Mouse (Mus musculus) adrenal gland, postnatal 10 days (tissue): ENCODE data around the gene Zc3h13. TPM values are rescaled to one million over a fixed set of nuclear protein-coding genes. Genes with fewer than 3 reads are reported as not detected.
A peak's percentile ranks its signal among the peaks of the same experiment; 100 is the strongest.

Source experiments
- DNase-seq: peaks from one replicate; pipeline ENCODE4 v3.0.0; 2021; ENCODE audit warnings: mixed read lengths
- long read RNA-seq, 2 experiments: library from polyadenylated mRNA; stranded (forward); transcript quantifications; one replicate each; pipeline ENCODE4 v2.0.0; 2021
- total RNA-seq, 2 experiments: library from RNA; stranded (reverse); gene quantifications; 2 replicates each; pipeline ENCODE4 v1.2.3; 2021

Zc3h13 gene
- 10 to 100 TPM; 24.8 to 29.4 TPM for total RNA-seq
- long read RNA-seq, experiment 1, partial matches to known transcripts: 21 of 29 reads
- long read RNA-seq, experiment 1, other reads (novel, unspliced or antisense): 7 of 29 reads
- long read RNA-seq, experiment 2, full-length matches to known transcripts: 1 of 7 reads
- long read RNA-seq, experiment 2, partial matches to known transcripts: 4 of 7 reads
- long read RNA-seq, experiment 2, other reads (novel, unspliced or antisense): 2 of 7 reads

DNA sequence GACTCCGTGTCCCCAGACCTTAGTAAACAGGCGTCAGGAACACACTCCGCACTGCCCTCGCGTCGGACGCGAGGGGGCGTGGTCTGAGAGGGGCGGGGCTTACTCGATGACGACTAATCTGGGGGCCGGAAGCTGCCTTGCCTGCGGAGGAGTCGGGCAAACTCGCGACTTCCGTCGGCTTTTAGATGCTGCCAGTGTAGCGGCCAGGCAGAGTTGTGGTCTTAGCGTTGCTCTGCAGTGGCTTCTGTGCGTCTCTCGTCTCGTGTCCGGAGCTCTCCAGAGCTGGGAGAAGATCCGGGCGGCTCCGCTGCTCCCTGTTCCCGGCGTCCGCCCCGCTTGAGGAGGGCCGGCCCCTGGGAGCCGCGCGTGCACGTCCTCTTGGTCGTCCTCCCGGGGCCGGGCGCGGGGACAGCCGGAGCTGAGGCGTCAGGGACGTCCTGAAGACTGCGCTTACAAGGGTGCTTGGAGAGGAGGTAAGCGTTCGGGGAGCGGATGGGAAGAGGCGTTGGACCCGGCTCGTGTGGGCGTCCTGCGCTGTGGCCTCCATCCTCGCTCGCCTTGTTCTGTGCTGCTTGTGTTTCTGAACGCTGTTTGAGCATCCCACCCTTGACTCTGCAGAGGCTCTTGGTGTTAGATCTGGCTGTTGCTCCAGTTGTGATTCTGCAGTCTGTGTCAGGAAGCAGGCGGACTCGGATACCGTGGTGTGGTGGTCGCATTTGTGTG is at the start of gene Zc3h13:
Zc3h13 (plus strand) TSS at position 181 of the 723 bp plus-strand sequence.
- peak; percentile 99 for DNase-seq

DNA sequence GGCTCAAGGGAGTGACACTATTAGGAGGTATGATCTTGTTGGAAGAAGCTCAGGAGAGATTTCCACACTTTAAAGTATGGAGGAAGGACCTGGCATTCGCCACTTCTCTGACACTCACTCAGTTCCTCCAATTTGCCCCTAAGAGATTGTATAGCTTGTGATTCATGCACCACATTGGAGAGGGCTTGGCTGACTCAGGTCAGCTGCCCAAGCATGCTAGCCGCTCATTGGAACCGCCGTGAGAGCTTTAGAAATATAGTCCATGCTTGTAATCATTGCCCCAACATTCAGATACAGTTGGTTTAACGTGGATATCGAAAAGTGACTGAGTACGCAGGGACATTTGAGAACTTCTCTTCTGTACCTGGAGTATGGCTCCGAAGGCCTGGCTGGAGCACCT is 48.6 kb upstream of the Zc3h13 start:
- DNase-seq: no peak

GRCm38 (mm10) chr14:75235955-75236635 is 48.1 kb upstream of the Zc3h13 start:
- no peak for DNase-seq

GRCm38 (mm10) chr14:75236636-75237003 is 47.6 kb upstream of the Zc3h13 start:
- no peak for DNase-seq

DNA sequence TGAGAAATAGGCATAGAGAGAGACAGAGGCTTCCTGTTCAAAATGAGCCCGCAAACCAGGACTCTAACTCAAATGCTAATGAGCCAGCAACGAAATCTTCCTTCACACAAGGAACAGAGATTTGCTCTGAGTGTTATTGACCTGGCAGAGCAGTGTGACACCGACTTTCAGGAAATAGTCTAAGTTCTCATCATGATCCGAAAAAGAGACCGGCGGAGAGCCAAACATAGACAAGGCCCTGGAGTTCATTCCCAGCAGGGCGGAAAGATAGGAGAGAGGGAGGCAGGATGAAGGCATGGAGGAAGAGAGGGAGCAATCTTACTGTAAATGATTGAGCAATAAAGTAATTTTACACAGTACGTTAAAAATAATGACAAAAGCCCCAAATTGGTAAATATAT is 47.1 kb upstream of the Zc3h13 start:
- DNase-seq: no peak

GRCm38 (mm10) chr14:75238054-75238692 is 46.0 kb upstream of the Zc3h13 start:
- DNase-seq: no peak

DNA sequence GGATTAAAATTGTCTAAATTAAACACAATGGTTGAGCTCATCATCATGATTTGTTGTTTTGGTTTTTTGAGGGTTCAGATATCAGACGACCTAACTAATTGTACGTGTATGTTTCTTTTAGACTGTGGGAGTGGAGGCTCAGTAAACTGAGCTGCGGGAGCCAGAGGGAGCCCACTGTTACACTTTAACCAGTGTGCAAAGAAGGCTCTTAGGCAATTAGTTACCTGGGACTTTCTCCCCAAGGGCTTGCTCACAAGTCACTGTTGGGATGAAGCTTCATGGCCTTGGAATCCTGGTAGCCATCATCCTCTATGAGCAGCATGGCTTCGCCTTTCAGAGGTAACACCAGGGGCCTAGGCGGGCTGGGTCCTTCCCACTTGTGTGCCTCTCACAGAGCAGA is 42.1 kb upstream of the Zc3h13 start, which contains the start of gene Cpb2:
Cpb2 (plus strand) TSS at position 201 of the 400 bp plus-strand sequence.
- DNase-seq: no peak

GRCm38 (mm10) chr14:75246024-75247000 is 37.9 kb upstream of the Zc3h13 start:
- no peak for DNase-seq

DNA sequence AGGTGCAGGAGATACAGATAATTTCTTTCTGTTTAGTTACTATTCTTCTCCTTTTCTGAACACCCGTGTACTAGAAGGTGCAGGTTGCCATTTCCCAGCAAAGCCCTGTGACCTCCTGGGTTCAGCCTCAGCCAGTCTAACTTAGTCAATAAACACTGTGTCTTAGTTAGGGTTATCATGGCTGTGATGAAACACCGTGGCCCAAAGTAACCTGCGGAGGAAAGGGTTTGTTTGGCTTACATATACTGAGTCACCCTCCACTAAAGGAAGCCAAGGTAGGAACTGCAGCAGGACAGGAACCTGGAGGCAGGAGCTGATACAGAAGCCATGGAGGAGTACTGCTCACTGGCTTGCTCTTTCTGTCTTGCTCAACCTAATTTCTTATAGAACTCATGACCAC is 33.7 kb upstream of the Zc3h13 start:
- no peak for DNase-seq

- DNase-seq: peak; percentile 38
Measured at GRCm38 (mm10) chr14:75256521-75256920, 27.7 kb upstream of the Zc3h13 start.

GRCm38 (mm10) chr14:75269531-75269930 is 14.6 kb upstream of the Zc3h13 start:
- peak; percentile 64 for DNase-seq

DNA sequence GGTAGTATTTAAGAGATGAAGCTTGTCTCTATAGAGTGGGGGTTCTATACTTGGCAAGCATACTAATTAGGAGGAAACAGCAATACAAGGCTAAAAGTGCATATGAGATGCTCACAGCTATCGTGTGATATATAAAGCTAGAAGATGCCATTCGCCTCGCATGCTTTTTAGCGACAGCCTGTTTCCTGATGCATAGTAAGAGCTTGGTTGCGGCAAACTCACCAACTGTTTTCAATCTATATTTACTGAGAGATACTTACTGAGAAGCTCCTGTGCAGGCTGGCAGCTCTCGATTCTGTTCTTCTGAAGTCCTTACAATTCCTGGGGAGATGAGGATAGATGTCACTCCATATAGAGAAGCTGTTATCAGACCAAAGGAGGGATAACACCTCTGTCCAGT is 4.5 kb upstream of the Zc3h13 start:
- no peak for DNase-seq

DNA sequence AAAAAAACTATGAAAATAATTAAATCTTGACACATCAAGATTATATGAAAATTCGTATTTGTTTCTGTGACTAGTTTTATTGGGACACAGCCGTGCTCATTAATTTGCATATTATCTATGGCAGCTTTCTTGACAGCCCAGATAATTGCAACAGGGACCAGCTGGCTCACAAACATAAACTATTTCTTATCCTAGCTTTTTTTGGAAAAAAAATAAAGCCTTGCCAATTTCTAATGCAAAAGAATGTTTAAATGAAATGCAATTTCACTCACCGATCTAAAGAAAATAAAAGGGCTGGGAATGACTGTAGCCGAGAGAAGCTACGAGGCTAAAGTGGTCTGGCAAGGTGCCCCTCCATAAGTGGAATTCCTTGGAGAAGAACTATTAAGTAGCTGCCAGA is 3.8 kb upstream of the Zc3h13 start:
- no peak for DNase-seq

DNA sequence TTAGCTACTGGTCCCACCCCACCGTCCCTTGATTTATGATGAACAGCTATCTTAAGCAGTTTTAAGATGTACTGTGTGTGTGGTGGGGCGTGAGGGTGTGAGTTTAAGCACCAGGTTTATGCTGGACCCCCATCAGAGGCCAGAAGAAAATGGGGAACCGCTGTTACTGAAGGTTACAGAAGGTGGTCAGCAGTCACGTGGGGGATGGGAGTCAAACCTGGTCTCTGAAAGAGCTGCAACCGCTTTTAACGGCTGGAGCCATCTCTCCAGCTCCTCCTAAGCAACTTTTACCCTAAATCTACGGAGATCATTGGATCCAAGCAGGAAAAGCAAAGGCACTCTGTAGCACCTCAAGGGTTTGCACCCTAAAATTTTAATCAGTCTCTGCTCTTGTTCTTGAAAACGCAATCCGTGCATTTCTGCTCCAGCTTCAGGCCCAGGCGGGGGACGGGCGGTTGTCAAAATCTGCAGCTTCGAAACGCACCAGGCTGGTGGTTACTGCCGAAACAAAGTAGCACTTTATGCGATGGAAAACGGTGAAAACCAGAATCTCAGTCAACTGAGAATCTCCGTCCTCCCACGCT is 472 bp upstream of the Zc3h13 start:
- DNase-seq: no peak

GRCm38 (mm10) chr14:75301081-75301480 is 16.9 kb downstream of the Zc3h13 start:
- DNase-seq: no peak

- DNase-seq: no peak
Measured at GRCm38 (mm10) chr14:75303807-75304206, 19.6 kb downstream of the Zc3h13 start.

- no peak for DNase-seq
Measured at GRCm38 (mm10) chr14:75307855-75308254, 23.7 kb downstream of the Zc3h13 start.

DNA sequence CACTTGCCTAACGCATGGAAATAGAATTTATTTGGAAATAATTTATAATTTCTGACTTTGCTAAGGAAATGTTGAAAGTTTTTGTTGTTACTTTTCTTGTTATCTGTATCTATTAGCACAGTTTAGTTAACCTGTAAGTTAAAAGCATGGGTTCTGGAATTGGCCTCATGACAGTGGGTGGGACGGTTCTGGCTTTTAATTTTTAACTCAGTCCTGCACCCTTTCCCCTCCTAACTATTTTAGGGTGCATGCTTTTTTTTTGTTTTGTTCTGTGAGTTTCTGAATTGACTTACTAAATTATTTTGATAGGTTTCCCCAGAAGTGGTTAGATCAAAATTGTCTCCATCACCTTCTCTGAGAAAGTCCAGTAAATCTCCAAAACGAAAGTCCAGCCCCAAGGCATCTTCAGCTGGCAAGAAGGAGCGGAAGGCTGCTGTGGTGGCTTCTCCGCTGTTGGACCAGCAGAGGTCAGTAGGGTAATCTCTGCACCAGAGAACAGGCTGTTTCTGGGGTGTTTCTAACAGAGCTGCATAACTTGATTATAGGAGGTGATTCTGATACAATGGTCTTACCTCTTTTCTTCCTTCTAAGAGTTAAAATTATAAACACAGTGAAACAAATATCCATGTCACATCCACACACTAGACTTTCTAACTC is 25.3 kb downstream of the Zc3h13 start:
- no peak for DNase-seq

DNA sequence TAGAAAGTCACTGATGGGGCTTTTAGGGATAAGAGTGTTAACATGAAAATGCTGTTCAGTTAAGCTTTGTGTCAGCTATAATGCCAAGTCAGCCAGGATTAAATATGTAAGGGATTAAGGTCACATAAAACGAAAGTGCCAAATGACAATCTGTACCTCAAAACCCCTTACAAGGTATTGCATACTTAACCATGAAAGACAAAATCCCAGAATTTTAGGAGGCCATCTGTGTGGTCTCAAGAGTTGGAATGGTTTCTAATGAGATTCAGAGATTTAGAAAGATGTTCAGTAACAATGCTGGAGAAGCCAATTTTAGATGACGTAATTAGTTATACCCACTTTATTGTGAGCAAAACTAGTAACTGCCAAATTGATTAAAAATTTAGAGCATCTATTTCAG is 30.3 kb downstream of the Zc3h13 start:
- no peak for DNase-seq

GRCm38 (mm10) chr14:75318736-75319135 is 34.6 kb downstream of the Zc3h13 start:
- no peak for DNase-seq

DNA sequence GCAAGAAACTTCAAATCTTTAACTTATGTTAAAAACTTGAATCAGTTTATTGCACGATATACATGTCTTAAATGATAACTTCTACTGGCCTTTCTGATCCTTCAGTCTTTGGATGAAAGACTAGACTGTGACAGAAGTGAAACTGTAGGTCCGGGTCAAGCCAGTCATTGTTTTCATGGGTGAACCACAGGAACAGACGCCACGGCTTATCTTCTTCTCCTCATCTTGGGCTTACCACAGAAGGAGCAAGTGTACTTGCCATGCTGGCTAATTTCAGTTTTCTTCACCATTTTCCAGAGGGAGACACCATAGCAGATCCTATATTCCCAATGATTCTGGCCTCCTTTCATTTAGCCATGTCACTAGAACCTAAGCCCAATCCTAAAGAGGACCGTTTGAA is 36.1 kb downstream of the Zc3h13 start:
- DNase-seq: no peak
